Mouse (Mus musculus): ENCODE data around the gene Ddx52. TPM values are rescaled to one million over a fixed set of nuclear protein-coding genes. Genes with fewer than 3 reads are reported as not detected.

The Ddx52 gene
- polyA plus RNA-seq, 1 experiment from 2014 or later = 19.0 TPM

GRCm38 (mm10) chr11:84001257-84001656 lies 59.4 kb downstream of the Ddx52 start:
- no peaks in the 10 kb centered on the region for H3K4me1 ChIP-seq (ENCODE audit: control insufficient read depth, insufficient read depth, low read length)
- H3K36me3 ChIP-seq (ENCODE audit: control insufficient read depth, insufficient read depth, low read length) = peaks cover 64% of the 10 kb centered on the region
- no peaks in the 10 kb centered on the region for H3K9me3 ChIP-seq (ENCODE audit: control insufficient read depth, low read length)
- no peak overlapping the region for H3K4me3 ChIP-seq (ENCODE audit: low read depth, low read length)
- no peak overlapping the region for H3K4me2 ChIP-seq (ENCODE audit: low read depth, low read length)
- no peak for ATAC-seq (ENCODE audit: low read depth)
- 89% methylated on average over 3 of the region's 3 CpGs for WGBS
- H3K9ac ChIP-seq (replicated peaks; ENCODE audit: low read depth, low read length) = no peak overlapping the region
- H3K27me3 ChIP-seq (ENCODE audit: control insufficient read depth, insufficient read depth, low read length) = no peaks in the 10 kb centered on the region
- H3K27ac ChIP-seq (ENCODE audit: low read depth, low read length) = no peak overlapping the region

- Histone ChIP-seq H3K27me3 (ENCODE audit: control insufficient read depth, insufficient read depth, low read length) (no peaks in the 10 kb centered on the region), H3K9ac (replicated peaks; ENCODE audit: low read depth, low read length) (no peak overlapping the region), H3K9me3 (ENCODE audit: control insufficient read depth, low read length) (no peaks in the 10 kb centered on the region), H3K4me2 (ENCODE audit: low read depth, low read length) (no peak overlapping the region), H3K4me3 (ENCODE audit: low read depth, low read length) (no peak overlapping the region), H3K27ac (ENCODE audit: low read depth, low read length) (no peak overlapping the region), H3K36me3 (ENCODE audit: control insufficient read depth, insufficient read depth, low read length) (peaks cover 53% of the 10 kb centered on the region), H3K4me1 (ENCODE audit: control insufficient read depth, insufficient read depth, low read length) (no peaks in the 10 kb centered on the region)
- WGBS = 80% methylated on average over 6 of the region's 6 CpGs
- ATAC-seq (ENCODE audit: low read depth) = no peak
These were observed 62.1 kb downstream of the Ddx52 start for GRCm38 (mm10) chr11:84003986-84004385.

GRCm38 (mm10) chr11:84009001-84009400 lies 67.1 kb downstream of the Ddx52 start:
- no peak overlapping the region for H3K4me3 ChIP-seq (ENCODE audit: low read depth, low read length)
- ATAC-seq (ENCODE audit: low read depth) = no peak
- no peaks in the 10 kb centered on the region for H3K27me3 ChIP-seq (ENCODE audit: control insufficient read depth, insufficient read depth, low read length)
- 77% methylated on average over 9 of the region's 9 CpGs for WGBS
- no peak overlapping the region for H3K9ac ChIP-seq (replicated peaks; ENCODE audit: low read depth, low read length)
- no peaks in the 10 kb centered on the region for H3K9me3 ChIP-seq (ENCODE audit: control insufficient read depth, low read length)
- H3K4me2 ChIP-seq (ENCODE audit: low read depth, low read length) = no peak overlapping the region
- peaks cover 46% of the 10 kb centered on the region for H3K36me3 ChIP-seq (ENCODE audit: control insufficient read depth, insufficient read depth, low read length)
- peaks cover 9% of the 10 kb centered on the region; the same call in 1 of the 2 replicates for H3K4me1 ChIP-seq (ENCODE audit: control insufficient read depth, insufficient read depth, low read length)
- H3K27ac ChIP-seq (ENCODE audit: low read depth, low read length) = no peak overlapping the region

GRCm38 (mm10) chr11:84010411-84010810 lies 68.5 kb downstream of the Ddx52 start:
- ATAC-seq (ENCODE audit: low read depth) = no peak
- Histone ChIP-seq H3K9me3 (ENCODE audit: control insufficient read depth, low read length) (no peaks in the 10 kb centered on the region), H3K27me3 (ENCODE audit: control insufficient read depth, insufficient read depth, low read length) (no peaks in the 10 kb centered on the region), H3K36me3 (ENCODE audit: control insufficient read depth, insufficient read depth, low read length) (peaks cover 36% of the 10 kb centered on the region), H3K4me1 (ENCODE audit: control insufficient read depth, insufficient read depth, low read length) (peaks cover 9% of the 10 kb centered on the region; the same call in 1 of the 2 replicates), H3K27ac (ENCODE audit: low read depth, low read length) (no peak overlapping the region), H3K9ac (replicated peaks; ENCODE audit: low read depth, low read length) (no peak overlapping the region), H3K4me2 (ENCODE audit: low read depth, low read length) (no peak overlapping the region), H3K4me3 (ENCODE audit: low read depth, low read length) (no peak overlapping the region)
- WGBS = 52% methylated on average over 9 of the region's 9 CpGs

- Histone ChIP-seq H3K4me3 (ENCODE audit: low read depth, low read length) (no peak overlapping the region), H3K36me3 (ENCODE audit: control insufficient read depth, insufficient read depth, low read length) (peaks cover 32% of the 10 kb centered on the region), H3K4me2 (ENCODE audit: low read depth, low read length) (no peak overlapping the region), H3K4me1 (ENCODE audit: control insufficient read depth, insufficient read depth, low read length) (peaks cover 9% of the 10 kb centered on the region; the same call in 1 of the 2 replicates), H3K9me3 (ENCODE audit: control insufficient read depth, low read length) (no peaks in the 10 kb centered on the region), H3K27ac (ENCODE audit: low read depth, low read length) (no peak overlapping the region), H3K27me3 (ENCODE audit: control insufficient read depth, insufficient read depth, low read length) (no peaks in the 10 kb centered on the region), H3K9ac (replicated peaks; ENCODE audit: low read depth, low read length) (no peak overlapping the region)
- WGBS = 17% methylated on average over 12 of the region's 12 CpGs
- no peak for ATAC-seq (ENCODE audit: low read depth)
These were observed 69.2 kb downstream of the Ddx52 start for GRCm38 (mm10) chr11:84011050-84011449.

GRCm38 (mm10) chr11:84011576-84011975 lies 69.7 kb downstream of the Ddx52 start:
- no peaks in the 10 kb centered on the region for H3K9me3 ChIP-seq (ENCODE audit: control insufficient read depth, low read length)
- no peak overlapping the region for H3K4me3 ChIP-seq (ENCODE audit: low read depth, low read length)
- peaks cover 9% of the 10 kb centered on the region; the same call in 1 of the 2 replicates for H3K4me1 ChIP-seq (ENCODE audit: control insufficient read depth, insufficient read depth, low read length)
- H3K9ac ChIP-seq (replicated peaks; ENCODE audit: low read depth, low read length) = no peak overlapping the region
- ATAC-seq (ENCODE audit: low read depth) = no peak
- no peak overlapping the region for H3K27ac ChIP-seq (ENCODE audit: low read depth, low read length)
- 36% methylated on average over 2 of the region's 2 CpGs for WGBS
- no peaks in the 10 kb centered on the region for H3K27me3 ChIP-seq (ENCODE audit: control insufficient read depth, insufficient read depth, low read length)
- peaks cover 27% of the 10 kb centered on the region for H3K36me3 ChIP-seq (ENCODE audit: control insufficient read depth, insufficient read depth, low read length)
- H3K4me2 ChIP-seq (ENCODE audit: low read depth, low read length) = no peak overlapping the region

Other genes starting within 250 kb of the Ddx52 start
- gene Wfdc17, start 238.1 kb upstream of the Ddx52 start, polyA plus RNA-seq (2014; fragmentation: Nextera tagmentation; extraction: Ambion mirVana) = 0.57 TPM in 1 of 2 replicates, not detected in the other
- gene Wfdc18, start 233.0 kb upstream of the Ddx52 start, polyA plus RNA-seq (2014; fragmentation: Nextera tagmentation; extraction: Ambion mirVana) = not detected in 2 replicates
- 0.98 TPM in 1 of 2 replicates, not detected in the other for gene Wfdc21, start 195.1 kb upstream of the Ddx52 start, polyA plus RNA-seq (2014; fragmentation: Nextera tagmentation; extraction: Ambion mirVana)
- 36.3 and 41.7 TPM in 2 replicates for gene Heatr6, start 188.4 kb upstream of the Ddx52 start, polyA plus RNA-seq (2014; fragmentation: Nextera tagmentation; extraction: Ambion mirVana)
- gene Hnf1b, start 92.0 kb upstream of the Ddx52 start, polyA plus RNA-seq (2014; fragmentation: Nextera tagmentation; extraction: Ambion mirVana) = 0.63 and 0.75 TPM in 2 replicates
- gene Synrg, start 22.4 kb downstream of the Ddx52 start, polyA plus RNA-seq (2014; fragmentation: Nextera tagmentation; extraction: Ambion mirVana) = 24.9 and 27.5 TPM in 2 replicates
- 6.9 and 7.6 TPM in 2 replicates for gene Dusp14, start 127.2 kb downstream of the Ddx52 start, polyA plus RNA-seq (2014; fragmentation: Nextera tagmentation; extraction: Ambion mirVana)
- 28.4 and 31.6 TPM in 2 replicates for gene Tada2a, start 187.5 kb downstream of the Ddx52 start, polyA plus RNA-seq (2014; fragmentation: Nextera tagmentation; extraction: Ambion mirVana)
- gene Acaca, start 187.6 kb downstream of the Ddx52 start, polyA plus RNA-seq (2014; fragmentation: Nextera tagmentation; extraction: Ambion mirVana) = 38.8 and 39.1 TPM in 2 replicates
- 0.16 TPM in 1 of 2 replicates, not detected in the other for gene Gm11437, start 225.4 kb downstream of the Ddx52 start, polyA plus RNA-seq (2014; fragmentation: Nextera tagmentation; extraction: Ambion mirVana)

Measured in neural tube, embryonic 14.5 days (tissue).